Mouse (Mus musculus) midbrain, embryonic 10.5 days (tissue): ENCODE results near the gene Rnf214. TPM values are rescaled to one million over a fixed set of nuclear protein-coding genes. Genes with fewer than 3 reads are reported as not detected.

Experiments used
- DNase-seq: peaks from one replicate; pipeline ENCODE4 v3.0.0-alpha.2; 2017; ENCODE audit warnings: low spot score
- H3K27ac ChIP-seq: fragments of 300-500 bp; sonication (generic); replicated peaks from 2 replicates; pipeline ENCODE4 v1.5.1; 2016; ENCODE audit warnings: mild to moderate bottlenecking
- H3K27me3 ChIP-seq: fragments of 300-500 bp; sonication (generic); 2 replicates; pipeline ENCODE4 v1.6.1; 2016; ENCODE audit warnings: low read depth, mild to moderate bottlenecking; ENCODE audit not compliant: poor library complexity, severe bottlenecking
- H3K36me3 ChIP-seq: fragments of 300-500 bp; sonication (generic); 2 replicates; pipeline ENCODE4 v1.6.1; 2016; ENCODE audit warnings: mild to moderate bottlenecking, moderate library complexity
- H3K4me1 ChIP-seq: fragments of 300-500 bp; sonication (generic); 2 replicates; pipeline ENCODE4 v1.6.1; 2016
- H3K4me3 ChIP-seq: fragments of 300-500 bp; sonication (generic); 2 replicates; pipeline ENCODE4 v1.5.1; 2016; ENCODE audit warnings: mild to moderate bottlenecking, moderate library complexity
- H3K9me3 ChIP-seq: fragments of 300-500 bp; sonication (generic); replicated peaks from 2 replicates; pipeline ENCODE4 v1.6.1; 2016; ENCODE audit warnings: mild to moderate bottlenecking
- WGBS: fragments of 180-500 bp; shearing (Covaris S2); methylation state at CpG from one replicate; pipeline ENCODE4 v1.1.7; 2016; 5-methylcytosine and 5-hydroxymethylcytosine counted together
- microRNA-seq: library from miRNA; unstranded; fragments of <30 nt; microRNA quantifications from one replicate; pipeline ENCODE4, GENCODE M21; 2017
- polyA plus RNA-seq: library from polyadenylated mRNA; unstranded; fragments of >200 nt; fragmentation: Nextera tagmentation; extraction: Ambion mirVana; gene quantifications from 2 replicates; pipeline ENCODE4 v1.2.1, GENCODE M21; 2016

Rnf214 gene
- polyA plus RNA-seq, 1 experiment from 2014 or later = 70.2 TPM

GRCm38 (mm10) chr9:45818406-45819011, 88.2 kb downstream of the Rnf214 start:
- H3K4me3 ChIP-seq = no peak overlapping the region
- H3K27ac ChIP-seq = no peak overlapping the region
- H3K36me3 ChIP-seq = peaks cover 60% of the 10 kb centered on the region
- DNase-seq = no peak
- H3K27me3 ChIP-seq = no peaks in the 10 kb centered on the region
- H3K4me1 ChIP-seq = no peaks in the 10 kb centered on the region
- WGBS = 87% methylated on average over 9 of the region's 9 CpGs
- H3K9me3 ChIP-seq = no peaks in the 10 kb centered on the region

- no peak for DNase-seq
Measured at GRCm38 (mm10) chr9:45815525-45815924, 91.2 kb downstream of the Rnf214 start.

GRCm38 (mm10) chr9:45815113-45815512, 91.6 kb downstream of the Rnf214 start:
- no peaks in the 10 kb centered on the region for H3K27me3 ChIP-seq
- no peaks in the 10 kb centered on the region for H3K4me1 ChIP-seq
- H3K4me3 ChIP-seq = no peak overlapping the region
- 94% methylated on average over 9 of the region's 9 CpGs for WGBS
- DNase-seq = no peak
- H3K9me3 ChIP-seq = no peaks in the 10 kb centered on the region
- H3K27ac ChIP-seq = no peak overlapping the region
- peaks cover 40% of the 10 kb centered on the region for H3K36me3 ChIP-seq

More at GRCm38 (mm10) chr9:45815525-45815924, 91.2 kb downstream of the Rnf214 start:
- H3K36me3 ChIP-seq = peaks cover 40% of the 10 kb centered on the region
- no peak overlapping the region for H3K4me3 ChIP-seq
- H3K4me1 ChIP-seq = no peaks in the 10 kb centered on the region
- H3K27me3 ChIP-seq = no peaks in the 10 kb centered on the region
- WGBS = 91% methylated on average over 10 of the region's 10 CpGs
- H3K27ac ChIP-seq = no peak overlapping the region
- H3K9me3 ChIP-seq = no peaks in the 10 kb centered on the region

Small RNAs within 50 kb of the gene (microRNA-seq; reads per million reads assigned to microRNA genes)
- not detected for gene Mir7087

Other genes with a start within 250 kb of the Rnf214 start
- 17.0 and 17.4 TPM in 2 replicates for gene Cep164, start 78.2 kb downstream of the Rnf214 start, polyA plus RNA-seq
- 20.7 and 29.0 TPM in 2 replicates for gene Bace1, start 68.3 kb downstream of the Rnf214 start, polyA plus RNA-seq
- gene Pcsk7, start 414 bp downstream of the Rnf214 start, polyA plus RNA-seq = 18.7 and 23.4 TPM in 2 replicates
- 25.5 and 28.8 TPM in 2 replicates for gene Tagln, start 29.1 kb upstream of the Rnf214 start, polyA plus RNA-seq
- gene Sidt2, start 48.3 kb upstream of the Rnf214 start, polyA plus RNA-seq = 23.7 and 27.3 TPM in 2 replicates
- 276 and 298 TPM in 2 replicates for gene Pafah1b2, start 105.8 kb upstream of the Rnf214 start, polyA plus RNA-seq
- gene Sik3, start 105.9 kb upstream of the Rnf214 start, polyA plus RNA-seq = 3.9 and 4.5 TPM in 2 replicates